Mouse (Mus musculus) embryonic facial prominence, embryonic 10.5 days (tissue): ENCODE data around the gene Kif13a. TPM values are rescaled to one million over a fixed set of nuclear protein-coding genes. Genes with fewer than 3 reads are reported as not detected.

Source experiments
- DNase-seq: peaks from one replicate; pipeline ENCODE4 v3.0.0-alpha.2; 2017; ENCODE audit warnings: low spot score
- H3K27ac ChIP-seq: fragments of 300-500 bp; sonication (generic); replicated peaks from 2 replicates; pipeline ENCODE4 v1.5.1; 2016; ENCODE audit warnings: mild to moderate bottlenecking
- H3K27me3 ChIP-seq: fragments of 300-500 bp; sonication (generic); replicated peaks from 2 replicates; pipeline ENCODE4 v1.6.1; 2016; ENCODE audit warnings: low read depth, mild to moderate bottlenecking; ENCODE audit not compliant: poor library complexity, severe bottlenecking
- H3K36me3 ChIP-seq: fragments of 300-500 bp; sonication (generic); replicated peaks from 2 replicates; pipeline ENCODE4 v1.6.1; 2016; ENCODE audit warnings: mild to moderate bottlenecking, moderate library complexity
- H3K4me1 ChIP-seq: fragments of 300-500 bp; sonication (generic); 2 replicates; pipeline ENCODE4 v1.6.1; 2016
- H3K4me3 ChIP-seq: fragments of 300-500 bp; sonication (generic); 2 replicates; pipeline ENCODE4 v1.5.1; 2016; ENCODE audit warnings: mild to moderate bottlenecking, moderate library complexity
- H3K9me3 ChIP-seq: fragments of 300-500 bp; sonication (generic); 2 replicates; pipeline ENCODE4 v1.6.1; 2016; ENCODE audit warnings: mild to moderate bottlenecking
- WGBS: fragments of 180-500 bp; shearing (Covaris S2); methylation state at CpG from one replicate; pipeline ENCODE4 v1.1.7; 2016; 5-methylcytosine and 5-hydroxymethylcytosine counted together
- polyA plus RNA-seq: library from polyadenylated mRNA; unstranded; fragments of >200 nt; fragmentation: Nextera tagmentation; extraction: Ambion mirVana; gene quantifications from 2 replicates; pipeline ENCODE4 v1.2.1, GENCODE M21; 2016

Gene Kif13a
- polyA plus RNA-seq, 1 experiment from 2014 or later: 17.0 TPM

GRCm38 (mm10) chr13:46843646-46844045, 86.0 kb downstream of the Kif13a start:
- H3K4me3 ChIP-seq: no peak overlapping the region
- no peak for DNase-seq
- 85% methylated on average over 3 of the region's 3 CpGs for WGBS
- no peak overlapping the region for H3K27ac ChIP-seq
- H3K36me3 ChIP-seq: peaks cover 3% of the 10 kb centered on the region; the same call in 1 of the 2 replicates
- H3K9me3 ChIP-seq: no peaks in the 10 kb centered on the region
- H3K27me3 ChIP-seq: no peaks in the 10 kb centered on the region
- H3K4me1 ChIP-seq: peaks cover 3% of the 10 kb centered on the region; the same call in 1 of the 2 replicates

GRCm38 (mm10) chr13:46842185-46842584, 87.5 kb downstream of the Kif13a start:
- 74% methylated on average over 8 of the region's 8 CpGs for WGBS
- peaks cover 3% of the 10 kb centered on the region; the same call in 1 of the 2 replicates for H3K4me1 ChIP-seq
- H3K27ac ChIP-seq: no peak overlapping the region
- no peak overlapping the region for H3K4me3 ChIP-seq
- H3K36me3 ChIP-seq: peaks cover 3% of the 10 kb centered on the region; the same call in 1 of the 2 replicates
- no peaks in the 10 kb centered on the region for H3K9me3 ChIP-seq
- no peak for DNase-seq
- no peaks in the 10 kb centered on the region for H3K27me3 ChIP-seq

GRCm38 (mm10) chr13:46841668-46842067, 88.0 kb downstream of the Kif13a start:
- peaks cover 6% of the 10 kb centered on the region; the same call in 1 of the 2 replicates for H3K36me3 ChIP-seq
- no peak for DNase-seq
- H3K4me3 ChIP-seq: no peak overlapping the region
- WGBS: 79% methylated on average over 3 of the region's 3 CpGs
- H3K27me3 ChIP-seq: no peaks in the 10 kb centered on the region
- no peaks in the 10 kb centered on the region for H3K9me3 ChIP-seq
- no peak overlapping the region for H3K27ac ChIP-seq
- H3K4me1 ChIP-seq: peaks cover 3% of the 10 kb centered on the region; the same call in 1 of the 2 replicates

GRCm38 (mm10) chr13:46840676-46841075, 89.0 kb downstream of the Kif13a start:
- Histone ChIP-seq H3K27ac (no peak overlapping the region), H3K4me1 (peaks cover 3% of the 10 kb centered on the region; the same call in 1 of the 2 replicates), H3K27me3 (no peaks in the 10 kb centered on the region), H3K36me3 (peaks cover 12% of the 10 kb centered on the region), H3K4me3 (no peak overlapping the region), H3K9me3 (no peaks in the 10 kb centered on the region)
- WGBS: 88% methylated on average over 13 of the region's 13 CpGs
- no peak for DNase-seq

- Histone ChIP-seq H3K4me1 (peaks cover 3% of the 10 kb centered on the region; the same call in 1 of the 2 replicates), H3K27me3 (no peaks in the 10 kb centered on the region), H3K36me3 (peaks cover 23% of the 10 kb centered on the region), H3K4me3 (no peak overlapping the region), H3K27ac (no peak overlapping the region), H3K9me3 (no peaks in the 10 kb centered on the region; the same call in 1 of the 2 replicates)
- DNase-seq: no peak
- WGBS: 91% methylated on average over 3 of the region's 3 CpGs
Measured at GRCm38 (mm10) chr13:46839236-46839635, 90.4 kb downstream of the Kif13a start.

- Histone ChIP-seq H3K27me3 (no peaks in the 10 kb centered on the region), H3K27ac (no peak overlapping the region), H3K36me3 (peaks cover 30% of the 10 kb centered on the region), H3K4me1 (peaks cover 3% of the 10 kb centered on the region; the same call in 1 of the 2 replicates), H3K9me3 (no peaks in the 10 kb centered on the region; the same call in 1 of the 2 replicates), H3K4me3 (no peak overlapping the region)
- no peak for DNase-seq
- 66% methylated on average over 2 of the region's 2 CpGs for WGBS
Measured at GRCm38 (mm10) chr13:46838551-46838950, 91.1 kb downstream of the Kif13a start.

- H3K4me1 ChIP-seq: peaks cover under 1% of the 10 kb centered on the region; the same call in 1 of the 2 replicates
- H3K27me3 ChIP-seq: no peaks in the 10 kb centered on the region
- no peak overlapping the region for H3K27ac ChIP-seq
- no peak overlapping the region for H3K4me3 ChIP-seq
- peaks cover 62% of the 10 kb centered on the region for H3K36me3 ChIP-seq
- no peak for DNase-seq
- WGBS: 93% methylated on average over 11 of the region's 11 CpGs
- H3K9me3 ChIP-seq: peaks cover 14% of the 10 kb centered on the region; the same call in 1 of the 2 replicates
Measured at GRCm38 (mm10) chr13:46835351-46835750, 94.3 kb downstream of the Kif13a start.

- no peak for DNase-seq
- 96% methylated on average over 10 of the region's 10 CpGs for WGBS
- Histone ChIP-seq H3K4me1 (no peaks in the 10 kb centered on the region), H3K27me3 (no peaks in the 10 kb centered on the region), H3K4me3 (no peak overlapping the region), H3K27ac (no peak overlapping the region), H3K9me3 (peaks cover 19% of the 10 kb centered on the region; the same call in 1 of the 2 replicates), H3K36me3 (peaks cover 67% of the 10 kb centered on the region)
Measured at GRCm38 (mm10) chr13:46834805-46835204, 94.9 kb downstream of the Kif13a start.

- no peak overlapping the region for H3K27ac ChIP-seq
- WGBS: 86% methylated on average over 5 of the region's 5 CpGs
- no peaks in the 10 kb centered on the region for H3K4me1 ChIP-seq
- no peak overlapping the region for H3K4me3 ChIP-seq
- H3K27me3 ChIP-seq: no peaks in the 10 kb centered on the region
- DNase-seq: no peak
- peaks cover 20% of the 10 kb centered on the region; the same call in 1 of the 2 replicates for H3K9me3 ChIP-seq
- peaks cover 79% of the 10 kb centered on the region for H3K36me3 ChIP-seq
Measured at GRCm38 (mm10) chr13:46833586-46833985, 96.1 kb downstream of the Kif13a start.

GRCm38 (mm10) chr13:46832956-46833355, 96.7 kb downstream of the Kif13a start:
- Histone ChIP-seq H3K4me3 (no peak overlapping the region), H3K27me3 (no peaks in the 10 kb centered on the region), H3K4me1 (no peaks in the 10 kb centered on the region), H3K9me3 (peaks cover 20% of the 10 kb centered on the region; the same call in 1 of the 2 replicates), H3K36me3 (peaks cover 86% of the 10 kb centered on the region), H3K27ac (no peak overlapping the region)
- WGBS: 72% methylated on average over 3 of the region's 3 CpGs
- DNase-seq: peak; percentile 23

- Histone ChIP-seq H3K27ac (no peak overlapping the region), H3K27me3 (no peaks in the 10 kb centered on the region), H3K36me3 (peaks cover 77% of the 10 kb centered on the region), H3K4me1 (no peaks in the 10 kb centered on the region), H3K4me3 (no peak overlapping the region), H3K9me3 (peaks cover 4% of the 10 kb centered on the region; the same call in 1 of the 2 replicates)
- 96% methylated on average over 4 of the region's 4 CpGs for WGBS
- DNase-seq: no peak
Measured at GRCm38 (mm10) chr13:46823271-46823670, 106.4 kb downstream of the Kif13a start.

GRCm38 (mm10) chr13:46822200-46822599, 107.5 kb downstream of the Kif13a start:
- no peak overlapping the region for H3K27ac ChIP-seq
- WGBS: 79% methylated on average over 8 of the region's 8 CpGs

GRCm38 (mm10) chr13:46819729-46820223, 109.9 kb downstream of the Kif13a start:
- Histone ChIP-seq H3K27ac (no peak overlapping the region), H3K36me3 (peaks cover 62% of the 10 kb centered on the region), H3K27me3 (no peaks in the 10 kb centered on the region), H3K4me1 (no peaks in the 10 kb centered on the region), H3K9me3 (no peaks in the 10 kb centered on the region), H3K4me3 (no peak overlapping the region)
- WGBS: 88% methylated on average over 13 of the region's 13 CpGs
- no peak for DNase-seq

More at GRCm38 (mm10) chr13:46822200-46822599, 107.5 kb downstream of the Kif13a start:
- Histone ChIP-seq H3K27me3 (no peaks in the 10 kb centered on the region), H3K4me3 (no peak overlapping the region), H3K36me3 (peaks cover 67% of the 10 kb centered on the region), H3K9me3 (peaks cover 4% of the 10 kb centered on the region; the same call in 1 of the 2 replicates), H3K4me1 (no peaks in the 10 kb centered on the region)
- no peak for DNase-seq
